Mouse (Mus musculus): ENCODE data around the gene Gm20721.
"Not testable (repeated sequence)": the region's sequence is repeated elsewhere in the genome, so short reads cannot be mapped to it uniquely, and the experiment has no call there.

Gene Gm20721

GRCm38 (mm10) chr2:174316661-174317060 is 29.9 kb downstream of the Gm20721 start:
- no peaks in the 10 kb centered on the region for H3K27me3 ChIP-seq (ENCODE audit: control insufficient read depth, insufficient read depth, low read length, poor library complexity, severe bottlenecking)
- no peak for DNase-seq (ENCODE audit: low read depth, low spot score)

GRCm38 (mm10) chr2:174315445-174315844 is 31.1 kb downstream of the Gm20721 start:
- not testable (repeated sequence) for H3K36me3 ChIP-seq (ENCODE audit: control insufficient read depth, insufficient read depth, low read length, poor library complexity, severe bottlenecking); DNase-seq (ENCODE audit: low read depth, low spot score)

More at GRCm38 (mm10) chr2:174316661-174317060, 29.9 kb downstream of the Gm20721 start:
- no peaks in the 10 kb centered on the region for H3K36me3 ChIP-seq (ENCODE audit: control insufficient read depth, insufficient read depth, low read length, poor library complexity, severe bottlenecking)

GRCm38 (mm10) chr2:174312661-174313060 is 33.9 kb downstream of the Gm20721 start:
- Histone ChIP-seq H3K36me3 (ENCODE audit: control insufficient read depth, insufficient read depth, low read length, poor library complexity, severe bottlenecking) (no peaks in the 10 kb centered on the region), H3K27me3 (ENCODE audit: control insufficient read depth, insufficient read depth, low read length, poor library complexity, severe bottlenecking) (no peaks in the 10 kb centered on the region)
- DNase-seq (ENCODE audit: low read depth, low spot score), result no peak

More at GRCm38 (mm10) chr2:174315445-174315844, 31.1 kb downstream of the Gm20721 start:
- H3K27me3 ChIP-seq (ENCODE audit: control insufficient read depth, insufficient read depth, low read length, poor library complexity, severe bottlenecking), result not testable (repeated sequence)

GRCm38 (mm10) chr2:174312118-174312647 is 34.3 kb downstream of the Gm20721 start:
- Histone ChIP-seq H3K27me3 (ENCODE audit: control insufficient read depth, insufficient read depth, low read length, poor library complexity, severe bottlenecking) (no peaks in the 10 kb centered on the region), H3K36me3 (ENCODE audit: control insufficient read depth, insufficient read depth, low read length, poor library complexity, severe bottlenecking) (no peaks in the 10 kb centered on the region)
- peak; percentile 92 for DNase-seq (ENCODE audit: low read depth, low spot score)

- no peaks in the 10 kb centered on the region for H3K36me3 ChIP-seq (ENCODE audit: control insufficient read depth, insufficient read depth, low read length, poor library complexity, severe bottlenecking)
- DNase-seq (ENCODE audit: low read depth, low spot score), result no peak
- no peaks in the 10 kb centered on the region for H3K27me3 ChIP-seq (ENCODE audit: control insufficient read depth, insufficient read depth, low read length, poor library complexity, severe bottlenecking)
Observed at GRCm38 (mm10) chr2:174311613-174312012, 34.9 kb downstream of the Gm20721 start.

GRCm38 (mm10) chr2:174310913-174311514 is 35.5 kb downstream of the Gm20721 start:
- Histone ChIP-seq H3K27me3 (ENCODE audit: control insufficient read depth, insufficient read depth, low read length, poor library complexity, severe bottlenecking) (no peaks in the 10 kb centered on the region), H3K36me3 (ENCODE audit: control insufficient read depth, insufficient read depth, low read length, poor library complexity, severe bottlenecking) (no peaks in the 10 kb centered on the region)
- peak; percentile 65 for DNase-seq (ENCODE audit: low read depth, low spot score)

GRCm38 (mm10) chr2:174307903-174308302 is 38.6 kb downstream of the Gm20721 start:
- no peaks in the 10 kb centered on the region for H3K36me3 ChIP-seq (ENCODE audit: control insufficient read depth, insufficient read depth, low read length, poor library complexity, severe bottlenecking)
- no peak for DNase-seq (ENCODE audit: low read depth, low spot score)
- no peaks in the 10 kb centered on the region for H3K27me3 ChIP-seq (ENCODE audit: control insufficient read depth, insufficient read depth, low read length, poor library complexity, severe bottlenecking)

GRCm38 (mm10) chr2:174305646-174306045 is 40.9 kb downstream of the Gm20721 start:
- no peaks in the 10 kb centered on the region for H3K27me3 ChIP-seq (ENCODE audit: control insufficient read depth, insufficient read depth, low read length, poor library complexity, severe bottlenecking)
- no peaks in the 10 kb centered on the region for H3K36me3 ChIP-seq (ENCODE audit: control insufficient read depth, insufficient read depth, low read length, poor library complexity, severe bottlenecking)
- DNase-seq (ENCODE audit: low read depth, low spot score), result no peak

GRCm38 (mm10) chr2:174302526-174302925 is 44.0 kb downstream of the Gm20721 start:
- no peak for DNase-seq (ENCODE audit: low read depth, low spot score)

GRCm38 (mm10) chr2:174300666-174301065 is 45.8 kb downstream of the Gm20721 start:
- no peak for DNase-seq (ENCODE audit: low read depth, low spot score)
- no peaks in the 10 kb centered on the region for H3K27me3 ChIP-seq (ENCODE audit: control insufficient read depth, insufficient read depth, low read length, poor library complexity, severe bottlenecking)
- no peaks in the 10 kb centered on the region for H3K36me3 ChIP-seq (ENCODE audit: control insufficient read depth, insufficient read depth, low read length, poor library complexity, severe bottlenecking)

More at GRCm38 (mm10) chr2:174302526-174302925, 44.0 kb downstream of the Gm20721 start:
- Histone ChIP-seq H3K27me3 (ENCODE audit: control insufficient read depth, insufficient read depth, low read length, poor library complexity, severe bottlenecking) (no peaks in the 10 kb centered on the region), H3K36me3 (ENCODE audit: control insufficient read depth, insufficient read depth, low read length, poor library complexity, severe bottlenecking) (no peaks in the 10 kb centered on the region)

- H3K27me3 ChIP-seq (ENCODE audit: control insufficient read depth, insufficient read depth, low read length, poor library complexity, severe bottlenecking), result no peaks in the 10 kb centered on the region
- no peaks in the 10 kb centered on the region for H3K36me3 ChIP-seq (ENCODE audit: control insufficient read depth, insufficient read depth, low read length, poor library complexity, severe bottlenecking)
- DNase-seq (ENCODE audit: low read depth, low spot score), result no peak
Observed at GRCm38 (mm10) chr2:174300186-174300585, 46.3 kb downstream of the Gm20721 start.

GRCm38 (mm10) chr2:174299771-174300160 is 46.7 kb downstream of the Gm20721 start:
- DNase-seq (ENCODE audit: low read depth, low spot score), result no peak
- H3K27me3 ChIP-seq (ENCODE audit: control insufficient read depth, insufficient read depth, low read length, poor library complexity, severe bottlenecking), result no peaks in the 10 kb centered on the region
- H3K36me3 ChIP-seq (ENCODE audit: control insufficient read depth, insufficient read depth, low read length, poor library complexity, severe bottlenecking), result no peaks in the 10 kb centered on the region

- Histone ChIP-seq H3K27me3 (ENCODE audit: control insufficient read depth, insufficient read depth, low read length, poor library complexity, severe bottlenecking) (no peaks in the 10 kb centered on the region), H3K36me3 (ENCODE audit: control insufficient read depth, insufficient read depth, low read length, poor library complexity, severe bottlenecking) (no peaks in the 10 kb centered on the region)
- no peak for DNase-seq (ENCODE audit: low read depth, low spot score)
Observed at GRCm38 (mm10) chr2:174299091-174299770, 47.3 kb downstream of the Gm20721 start.

GRCm38 (mm10) chr2:174298471-174298870 is 48.0 kb downstream of the Gm20721 start:
- H3K36me3 ChIP-seq (ENCODE audit: control insufficient read depth, insufficient read depth, low read length, poor library complexity, severe bottlenecking), result no peaks in the 10 kb centered on the region
- no peaks in the 10 kb centered on the region for H3K27me3 ChIP-seq (ENCODE audit: control insufficient read depth, insufficient read depth, low read length, poor library complexity, severe bottlenecking)
- DNase-seq (ENCODE audit: low read depth, low spot score), result no peak

GRCm38 (mm10) chr2:174297851-174298250 is 48.7 kb downstream of the Gm20721 start:
- no peak for DNase-seq (ENCODE audit: low read depth, low spot score)
- no peaks in the 10 kb centered on the region for H3K36me3 ChIP-seq (ENCODE audit: control insufficient read depth, insufficient read depth, low read length, poor library complexity, severe bottlenecking)
- no peaks in the 10 kb centered on the region for H3K27me3 ChIP-seq (ENCODE audit: control insufficient read depth, insufficient read depth, low read length, poor library complexity, severe bottlenecking)

Measured in splenic B cell, adult 2 months (primary cell).